Mouse (Mus musculus) heart, postnatal 4 days (tissue): ENCODE measurements around the gene St6galnac3. TPM values are rescaled to one million over a fixed set of nuclear protein-coding genes. Genes with fewer than 3 reads are reported as not detected.

Experiments
- DNase-seq: peaks from one replicate; pipeline ENCODE4 v3.0.0; 2021
- total RNA-seq, 2 experiments: library from RNA; stranded (reverse); gene quantifications; 2 replicates each; pipeline ENCODE4 v1.2.3; 2021

Gene St6galnac3
- total RNA-seq, 2 experiments from 2014 or later = 12.9 to 17.8 TPM

- no peak for DNase-seq
Observed at GRCm38 (mm10) chr3:153648713-153649112, 76.3 kb downstream of the St6galnac3 start.

GRCm38 (mm10) chr3:153645803-153646202 lies 79.2 kb downstream of the St6galnac3 start:
- DNase-seq = no peak

GRCm38 (mm10) chr3:153643822-153644519 lies 81.0 kb downstream of the St6galnac3 start:
- no peak for DNase-seq

- DNase-seq = no peak
Observed at GRCm38 (mm10) chr3:153642826-153643225, 82.1 kb downstream of the St6galnac3 start.

- DNase-seq = no peak
Observed at GRCm38 (mm10) chr3:153641805-153642204, 83.2 kb downstream of the St6galnac3 start.

- no peak for DNase-seq
Observed at GRCm38 (mm10) chr3:153637336-153637735, 87.6 kb downstream of the St6galnac3 start.

- DNase-seq = no peak
Observed at GRCm38 (mm10) chr3:153636804-153637153, 88.2 kb downstream of the St6galnac3 start.

GRCm38 (mm10) chr3:153636094-153636803 lies 88.7 kb downstream of the St6galnac3 start:
- DNase-seq = no peak

- no peak for DNase-seq
Observed at GRCm38 (mm10) chr3:153631988-153632672, 92.8 kb downstream of the St6galnac3 start.

- no peak for DNase-seq
Observed at GRCm38 (mm10) chr3:153626237-153626636, 98.7 kb downstream of the St6galnac3 start.

GRCm38 (mm10) chr3:153618976-153619375 lies 106.0 kb downstream of the St6galnac3 start:
- no peak for DNase-seq

- no peak for DNase-seq
Observed at GRCm38 (mm10) chr3:153616849-153617248, 108.1 kb downstream of the St6galnac3 start.

- DNase-seq = no peak
Observed at GRCm38 (mm10) chr3:153610239-153610638, 114.7 kb downstream of the St6galnac3 start.

- no peak for DNase-seq
Observed at GRCm38 (mm10) chr3:153606331-153606730, 118.6 kb downstream of the St6galnac3 start.

- DNase-seq = no peak
Observed at GRCm38 (mm10) chr3:153605767-153606098, 119.2 kb downstream of the St6galnac3 start.

- no peak for DNase-seq
Observed at GRCm38 (mm10) chr3:153605089-153605766, 119.7 kb downstream of the St6galnac3 start.

GRCm38 (mm10) chr3:153599179-153599578 lies 125.8 kb downstream of the St6galnac3 start:
- no peak for DNase-seq

GRCm38 (mm10) chr3:153598631-153599030 lies 126.3 kb downstream of the St6galnac3 start:
- DNase-seq = no peak

GRCm38 (mm10) chr3:153594531-153594930 lies 130.4 kb downstream of the St6galnac3 start:
- DNase-seq = no peak

GRCm38 (mm10) chr3:153593978-153594377 lies 131.0 kb downstream of the St6galnac3 start:
- DNase-seq = no peak

GRCm38 (mm10) chr3:153593103-153593502 lies 131.9 kb downstream of the St6galnac3 start:
- DNase-seq = no peak

GRCm38 (mm10) chr3:153587594-153587993 lies 137.4 kb downstream of the St6galnac3 start:
- DNase-seq = no peak

- DNase-seq = no peak
Observed at GRCm38 (mm10) chr3:153584836-153585235, 140.1 kb downstream of the St6galnac3 start.
